Mouse (Mus musculus): ENCODE measurements around the gene Ubald1. TPM values are rescaled to one million over a fixed set of nuclear protein-coding genes. Genes with fewer than 3 reads are reported as not detected.

Gene Ubald1
- total RNA-seq, 2 experiments from 2014 or later: 35.4 to 37.6 TPM

DNA sequence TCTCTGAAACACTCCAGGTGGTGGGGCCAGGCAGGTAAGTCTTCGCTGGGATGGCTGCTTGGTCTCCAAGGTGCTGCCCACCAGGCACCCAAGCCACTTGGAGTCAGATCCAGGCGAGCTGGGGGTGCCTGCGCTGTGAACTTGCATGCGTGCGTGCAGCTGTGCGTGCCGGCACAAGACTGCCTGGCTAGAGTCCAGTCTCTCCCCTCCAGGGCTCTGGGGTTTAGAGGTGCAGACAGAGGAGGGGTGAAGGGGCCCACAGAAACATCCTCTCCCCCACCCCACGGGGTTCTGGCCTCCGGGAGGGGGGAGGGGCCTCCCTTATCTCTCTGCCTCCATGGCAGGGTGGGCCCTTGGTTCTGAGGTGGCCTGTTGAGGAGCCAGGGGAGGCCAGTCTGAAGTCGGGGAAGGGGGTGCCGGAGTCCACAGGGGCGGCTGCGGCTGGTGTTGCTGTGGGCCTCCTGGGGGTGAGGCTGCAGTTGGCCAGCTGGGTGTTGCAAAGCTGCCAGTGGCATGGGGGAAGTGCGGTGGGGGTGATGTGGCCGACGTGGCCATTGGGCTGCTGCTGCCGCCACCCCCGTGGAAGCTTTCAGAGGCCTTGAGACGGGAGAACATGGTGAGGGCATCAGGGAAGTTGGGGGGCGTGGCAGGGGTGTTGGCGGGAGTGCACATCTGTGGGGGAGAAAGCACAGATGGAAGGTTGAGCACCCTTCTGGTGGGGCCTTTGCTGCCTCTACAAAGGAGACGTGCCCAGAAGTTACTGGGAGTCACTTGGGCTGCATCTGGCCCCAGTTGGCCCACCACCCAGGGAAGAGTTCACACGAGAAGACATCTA, 4.7 kb downstream of the Ubald1 start:
- no peak for DNase-seq (ENCODE audit: low spot score)

DNA sequence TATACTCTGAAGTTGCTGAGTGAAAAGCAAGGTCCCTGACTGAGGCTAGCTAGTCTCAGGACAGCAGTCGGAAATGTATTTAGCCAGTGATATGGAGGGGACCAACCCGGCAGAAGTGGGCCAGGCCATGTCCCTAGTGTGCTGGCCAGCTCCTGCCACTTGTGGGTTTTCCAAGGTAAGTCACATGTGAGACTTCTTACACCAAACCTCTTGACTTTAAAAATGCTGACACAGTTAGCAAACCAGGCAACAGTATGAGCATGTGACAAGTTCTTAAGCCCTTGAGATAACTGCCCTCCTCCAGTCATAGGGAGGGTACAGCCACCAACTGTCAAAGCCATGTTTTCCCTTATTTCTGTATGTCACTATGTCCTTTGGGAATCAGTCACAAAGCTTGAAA, 8.2 kb downstream of the Ubald1 start:
- DNase-seq (ENCODE audit: low spot score): no peak

DNA sequence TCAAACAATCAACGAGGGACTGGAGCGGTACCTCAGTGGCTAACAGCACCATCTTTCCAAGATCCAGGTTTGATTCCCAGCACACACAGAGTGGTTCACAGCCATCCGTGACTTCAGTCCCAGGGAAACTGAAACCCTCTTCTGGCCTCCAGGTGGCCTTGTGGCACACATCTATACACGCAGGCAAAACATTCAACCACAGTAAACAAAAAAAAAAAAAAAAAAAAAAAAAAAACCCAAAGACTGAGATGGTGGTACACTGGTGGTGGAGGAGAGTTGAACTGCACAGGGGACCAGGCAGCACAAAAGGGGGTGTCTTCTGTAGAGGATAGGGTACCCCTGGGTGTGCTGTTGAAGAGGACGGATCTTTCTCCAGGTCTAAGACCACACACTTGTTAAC, 9.6 kb downstream of the Ubald1 start:
- DNase-seq (ENCODE audit: low spot score): no peak

DNA sequence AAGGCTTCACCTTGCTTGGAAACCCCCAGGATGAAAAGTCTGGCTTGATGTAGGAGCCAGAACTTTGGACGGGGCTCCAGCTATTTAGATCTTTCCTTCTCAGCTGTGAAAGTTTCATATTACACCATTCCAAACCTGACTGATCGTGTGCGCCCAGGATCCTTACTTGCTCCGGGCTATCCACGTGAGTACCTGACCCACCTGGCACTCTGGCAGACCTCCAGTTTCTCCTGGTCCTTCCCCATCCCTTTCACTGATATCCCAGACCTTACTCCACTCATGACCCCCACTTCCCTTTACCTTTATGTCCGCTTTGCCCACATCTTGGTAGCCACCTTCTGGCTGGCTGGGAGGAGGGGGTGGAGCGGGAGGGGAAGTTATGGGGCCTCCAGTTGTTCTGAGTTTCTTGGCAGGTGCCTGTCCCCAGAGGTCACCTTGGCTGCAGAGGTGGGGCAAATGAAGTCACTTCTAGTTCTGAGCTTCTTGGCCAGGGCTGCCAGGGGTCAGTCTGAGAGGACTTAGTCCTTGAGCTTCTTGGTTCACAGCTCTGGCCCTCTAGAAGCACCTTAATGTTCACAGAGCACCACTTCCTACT, 13.9 kb downstream of the Ubald1 start:
- no peak for DNase-seq (ENCODE audit: low spot score)

DNA sequence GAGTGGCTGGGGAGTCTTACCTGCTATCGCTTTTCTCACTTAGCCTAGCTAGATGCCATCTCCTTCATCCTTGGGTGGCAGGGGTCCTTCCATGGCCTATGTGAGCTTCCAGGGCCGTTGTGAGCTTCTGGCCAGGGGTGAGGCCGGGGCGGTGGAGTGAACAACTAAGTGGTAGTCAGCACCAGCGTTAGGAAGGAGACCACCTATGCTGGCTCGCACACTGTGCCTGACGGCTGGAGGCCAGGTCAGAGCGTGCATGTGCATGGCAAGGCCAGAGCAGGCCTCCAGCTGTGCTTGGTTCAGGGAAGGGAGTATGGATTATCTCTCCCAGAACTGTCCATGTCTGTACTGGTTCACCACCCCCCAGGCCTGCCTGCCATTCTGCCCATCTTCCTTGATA, 16.4 kb downstream of the Ubald1 start:
- no peak for DNase-seq (ENCODE audit: low spot score)

DNA sequence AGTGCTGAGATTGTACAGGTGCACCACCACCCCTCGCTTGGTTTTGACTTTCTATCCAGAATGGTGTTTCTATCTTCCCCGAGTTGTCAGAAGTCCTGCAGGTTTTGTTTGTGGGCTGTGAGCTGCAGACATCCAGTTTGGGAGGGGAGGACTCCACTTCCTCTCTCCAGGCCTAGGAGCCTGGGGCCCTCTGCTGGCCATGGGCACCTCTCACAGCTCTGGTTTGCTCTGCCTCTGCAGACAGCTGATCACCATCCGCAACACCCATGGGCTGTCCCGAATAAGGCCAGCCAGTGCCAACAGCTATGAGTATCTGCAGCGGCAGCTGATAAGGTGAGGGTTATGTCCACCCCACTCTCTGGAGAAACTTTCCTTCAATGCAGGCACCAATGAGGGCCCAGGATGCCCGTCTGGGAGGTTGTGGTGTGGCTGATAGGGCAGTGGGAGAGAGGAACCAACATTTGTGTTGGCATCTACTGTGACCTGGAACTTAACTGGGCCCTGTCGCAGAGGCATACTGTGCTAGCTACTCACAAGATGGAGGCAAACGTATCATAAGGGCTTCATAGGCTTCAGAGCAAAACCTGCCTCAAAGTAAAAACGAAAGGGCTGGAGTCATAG, 17.1 kb downstream of the Ubald1 start:
- peak; percentile 69 for DNase-seq (ENCODE audit: low spot score)

DNA sequence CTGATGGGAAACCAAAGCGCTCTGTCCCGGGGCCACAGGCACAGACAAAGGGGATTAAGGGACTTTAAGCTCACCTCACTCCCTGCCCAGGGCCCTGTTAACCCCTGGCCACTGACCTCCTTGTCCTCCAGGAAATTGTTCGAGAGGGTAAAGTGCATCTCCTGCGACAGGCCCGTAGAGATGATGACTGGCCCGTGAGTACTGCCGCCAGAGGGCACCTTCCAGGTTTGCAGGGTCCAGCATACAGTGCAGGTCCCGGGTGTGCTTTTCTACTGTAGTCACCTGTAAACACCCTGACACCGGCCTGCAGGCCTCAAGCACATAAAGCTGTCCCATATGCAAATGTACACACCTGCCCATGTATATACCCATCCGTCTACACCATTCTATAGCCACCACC, 18.7 kb downstream of the Ubald1 start:
- DNase-seq (ENCODE audit: low spot score): no peak

DNA sequence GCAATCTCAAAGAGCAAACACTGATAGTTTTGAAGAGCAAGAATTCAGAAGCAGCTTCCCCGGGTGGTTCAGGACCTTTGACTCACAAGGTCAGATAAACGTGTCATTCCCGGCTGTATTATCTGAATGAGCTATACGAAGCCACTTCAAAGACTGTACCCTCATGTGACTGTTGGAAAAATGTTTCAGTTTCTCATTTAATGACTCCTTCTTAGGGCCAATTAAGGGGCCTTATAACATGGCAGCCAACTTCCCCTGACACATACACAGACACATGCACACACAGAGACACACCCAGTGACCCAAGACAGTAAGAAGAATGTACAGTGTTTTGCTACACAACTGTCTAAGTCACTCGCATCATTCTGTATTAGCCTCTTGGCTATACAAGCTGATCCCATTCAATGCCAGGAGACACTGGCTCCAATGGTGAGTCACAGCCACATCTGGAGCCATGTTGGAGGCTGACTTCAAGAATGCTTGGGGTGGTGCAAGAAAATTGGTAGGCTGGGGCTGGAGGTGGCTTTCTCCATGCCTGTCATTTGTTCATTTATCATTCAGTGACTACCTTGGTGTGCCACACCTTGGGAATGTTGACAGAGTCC, 25.0 kb downstream of the Ubald1 start:
- DNase-seq (ENCODE audit: low spot score): no peak

DNA sequence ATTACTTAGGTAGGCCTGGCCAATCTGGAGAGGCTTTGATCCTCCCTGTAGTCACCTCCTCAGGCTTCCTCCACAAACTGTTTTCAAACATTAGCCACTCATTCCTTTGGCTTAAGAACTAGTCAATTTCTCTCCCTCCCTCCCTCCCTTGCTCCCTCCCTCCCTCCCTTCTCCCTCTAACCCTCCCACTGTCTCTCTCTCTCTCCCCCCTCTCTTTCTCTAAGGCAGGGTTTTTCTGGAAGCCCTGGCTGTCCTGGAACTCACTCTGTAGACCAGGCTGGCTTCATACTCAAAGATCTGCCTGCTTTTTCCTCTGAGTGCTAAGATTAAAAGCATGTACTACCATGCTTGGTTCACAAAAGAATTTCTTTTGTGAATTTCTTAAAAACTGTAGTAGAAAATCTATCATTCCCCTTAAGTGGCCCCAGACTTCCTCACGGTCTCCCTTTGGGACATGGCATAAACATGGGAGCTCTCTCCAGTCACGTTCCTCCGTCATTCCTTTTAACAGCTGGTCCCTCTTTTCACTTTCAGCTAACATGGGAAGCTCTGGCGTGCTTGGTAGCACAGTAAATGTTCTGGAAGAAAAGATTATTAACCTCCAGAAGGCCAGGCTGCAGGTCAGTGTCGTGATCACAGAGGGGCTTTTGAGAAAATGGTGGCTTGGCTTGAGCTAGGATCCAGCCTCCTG, 29.0 kb downstream of the Ubald1 start:
- DNase-seq (ENCODE audit: low spot score): no peak

DNA sequence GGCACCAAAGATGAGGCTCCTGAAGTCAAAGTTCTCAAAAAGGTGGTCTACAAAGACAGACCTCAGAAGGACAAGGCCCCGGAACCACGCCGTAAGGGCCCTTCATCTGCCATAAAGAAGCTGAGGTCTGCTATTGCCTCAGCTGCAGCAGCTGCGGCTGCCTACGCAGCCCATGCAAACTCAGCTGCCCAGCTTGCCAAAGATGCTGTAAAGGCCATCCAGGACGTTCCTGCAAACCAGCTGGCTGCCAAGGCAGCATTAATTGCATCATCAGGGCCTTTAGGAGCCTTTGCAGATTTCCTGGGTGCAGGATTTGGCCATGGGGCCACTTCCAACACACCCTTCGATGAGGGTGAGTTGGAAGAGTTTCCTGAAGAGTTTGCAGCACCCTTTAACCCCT, 29.8 kb downstream of the Ubald1 start:
- peak; percentile 50 for DNase-seq (ENCODE audit: low spot score)

DNA sequence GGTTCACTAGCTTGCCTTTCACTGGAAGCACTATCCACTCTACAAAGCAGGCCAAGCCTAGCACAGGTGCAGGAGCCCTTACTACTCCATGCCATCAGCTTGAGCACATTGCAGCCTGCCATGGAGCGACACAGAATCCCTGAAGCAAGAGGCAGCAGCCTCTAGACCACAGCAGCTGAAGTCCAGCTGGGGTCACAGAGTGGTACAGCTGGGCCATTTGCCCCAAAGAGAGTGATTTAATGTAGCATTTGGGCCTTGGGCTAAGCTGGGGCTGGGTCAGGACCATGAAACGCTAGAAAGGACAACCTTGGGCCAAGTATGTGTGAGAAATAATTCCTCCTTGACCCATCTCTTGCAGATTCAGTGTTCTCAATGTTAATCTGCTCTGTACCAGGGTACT, 32.0 kb downstream of the Ubald1 start:
- DNase-seq (ENCODE audit: low spot score): no peak

DNA sequence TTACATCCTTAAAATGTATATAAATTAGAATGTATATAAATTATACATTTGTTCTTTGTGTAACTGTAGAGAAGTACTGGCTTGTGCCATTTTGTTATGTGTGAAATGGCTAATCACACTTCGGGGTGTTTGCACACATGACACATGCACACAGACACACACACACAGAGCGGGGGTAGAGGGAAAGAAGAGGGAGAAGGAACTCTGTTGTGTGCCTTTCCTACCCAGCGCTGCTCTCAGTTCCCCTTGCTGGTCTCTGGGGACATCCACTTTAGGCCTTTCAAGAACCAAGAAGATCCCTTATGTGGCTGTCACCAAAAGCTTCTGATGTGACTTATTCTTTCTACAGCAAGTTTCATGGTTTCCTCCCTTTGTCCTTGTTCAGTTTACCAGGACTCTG, 33.1 kb downstream of the Ubald1 start:
- no peak for DNase-seq (ENCODE audit: low spot score)

DNA sequence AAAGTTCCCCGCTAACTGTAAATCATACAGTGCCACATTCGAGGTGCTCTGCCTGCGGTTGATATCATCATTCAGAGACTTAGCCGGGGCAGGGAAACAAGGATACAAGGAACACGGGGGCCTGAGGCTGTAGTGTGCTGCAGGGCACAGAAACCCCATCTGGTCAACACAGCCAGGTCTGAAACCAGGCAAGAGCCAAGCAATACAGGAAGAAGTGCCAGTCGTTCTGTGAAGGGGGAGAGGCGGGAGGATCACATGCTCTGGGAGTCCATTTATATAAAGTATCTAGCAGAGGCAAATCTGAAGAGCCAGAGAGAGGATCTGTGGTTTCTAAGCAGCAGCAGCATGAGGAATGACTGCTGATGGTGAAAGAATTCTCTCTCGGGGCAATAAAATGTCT, 39.9 kb downstream of the Ubald1 start:
- peak; percentile 47 for DNase-seq (ENCODE audit: low spot score)

DNA sequence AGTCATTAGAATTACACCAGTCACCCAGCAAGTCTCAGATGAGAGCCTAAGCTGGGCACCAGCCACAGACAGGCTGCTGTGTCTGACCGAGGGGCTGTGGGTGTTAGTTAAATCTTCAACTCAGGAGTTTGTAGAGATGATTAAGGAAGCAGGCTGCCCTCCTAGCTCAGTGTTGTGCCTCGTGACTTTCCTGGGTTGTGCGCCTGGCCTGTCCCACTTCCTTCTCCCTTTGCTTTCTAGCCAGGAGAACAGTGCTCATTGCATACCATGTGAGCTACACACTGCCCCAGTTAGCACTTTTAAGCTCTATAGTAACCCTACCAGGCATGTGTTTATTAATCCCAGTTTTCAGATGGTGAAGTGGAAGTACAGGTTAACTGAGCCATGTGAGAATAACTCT, 40.6 kb downstream of the Ubald1 start:
- DNase-seq (ENCODE audit: low spot score): no peak

DNA sequence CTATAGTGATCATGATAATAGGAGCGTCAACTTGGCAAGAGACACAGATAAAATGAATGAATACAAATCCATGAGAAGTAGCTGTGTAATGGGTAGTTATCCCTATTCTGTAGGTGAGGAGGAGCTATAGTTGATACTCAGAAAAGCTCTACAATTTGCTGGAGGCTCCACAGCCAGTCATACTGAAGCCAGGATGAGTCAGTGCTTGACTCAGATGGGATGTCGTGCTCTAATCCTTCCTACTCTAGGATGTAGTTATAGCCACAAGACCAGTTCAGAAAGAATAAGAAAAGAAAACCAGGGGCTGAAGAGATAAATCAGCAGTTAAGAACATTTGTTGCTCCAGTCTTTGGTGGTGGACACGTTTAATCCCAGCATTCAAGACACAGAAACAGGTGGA, 42.5 kb downstream of the Ubald1 start:
- no peak for DNase-seq (ENCODE audit: low spot score)

DNA sequence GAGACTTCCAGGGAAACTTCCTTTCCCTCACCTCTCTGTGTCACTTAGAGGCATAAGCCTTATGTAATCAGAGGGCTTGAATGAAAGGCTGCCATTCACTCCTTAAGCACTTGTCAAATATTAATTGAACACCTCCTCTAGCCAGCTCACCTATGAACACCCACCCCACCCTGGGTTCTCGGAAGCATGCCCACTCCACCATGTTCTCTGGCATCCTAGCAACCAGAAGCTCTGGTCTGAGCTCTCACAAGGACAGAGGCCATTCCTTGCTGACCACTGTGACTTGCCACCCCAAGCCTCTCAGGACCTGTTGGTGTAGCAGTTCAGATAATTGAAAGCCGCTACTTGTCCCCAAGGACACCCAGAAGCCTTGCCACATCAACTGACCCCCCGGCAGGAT, 44.9 kb downstream of the Ubald1 start, which contains the start of gene 4930562C15Rik:
Gene 4930562C15Rik, plus strand, starts transcription at position 226 of the 400 bp plus-strand sequence.
- DNase-seq (ENCODE audit: low spot score): no peak

DNA sequence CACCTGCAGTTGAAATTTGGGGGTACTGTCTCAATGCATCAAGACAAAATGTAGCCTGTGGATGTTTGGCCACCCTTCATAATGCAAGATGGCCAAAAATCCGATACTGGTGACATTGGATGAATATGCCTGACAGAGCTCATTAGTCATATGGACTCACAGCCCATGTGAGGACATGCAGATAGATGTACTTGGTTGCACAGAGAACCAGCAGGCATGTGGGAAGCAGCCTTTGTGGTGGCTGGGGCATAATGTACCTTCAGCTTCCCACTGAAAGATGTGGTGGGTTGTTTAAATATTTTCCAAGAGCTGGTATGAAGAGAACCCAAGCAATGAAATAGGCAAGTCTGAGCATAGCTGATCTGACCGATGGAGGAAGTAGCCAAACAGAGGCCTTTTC, 46.3 kb downstream of the Ubald1 start:
- no peak for DNase-seq (ENCODE audit: low spot score)

DNA sequence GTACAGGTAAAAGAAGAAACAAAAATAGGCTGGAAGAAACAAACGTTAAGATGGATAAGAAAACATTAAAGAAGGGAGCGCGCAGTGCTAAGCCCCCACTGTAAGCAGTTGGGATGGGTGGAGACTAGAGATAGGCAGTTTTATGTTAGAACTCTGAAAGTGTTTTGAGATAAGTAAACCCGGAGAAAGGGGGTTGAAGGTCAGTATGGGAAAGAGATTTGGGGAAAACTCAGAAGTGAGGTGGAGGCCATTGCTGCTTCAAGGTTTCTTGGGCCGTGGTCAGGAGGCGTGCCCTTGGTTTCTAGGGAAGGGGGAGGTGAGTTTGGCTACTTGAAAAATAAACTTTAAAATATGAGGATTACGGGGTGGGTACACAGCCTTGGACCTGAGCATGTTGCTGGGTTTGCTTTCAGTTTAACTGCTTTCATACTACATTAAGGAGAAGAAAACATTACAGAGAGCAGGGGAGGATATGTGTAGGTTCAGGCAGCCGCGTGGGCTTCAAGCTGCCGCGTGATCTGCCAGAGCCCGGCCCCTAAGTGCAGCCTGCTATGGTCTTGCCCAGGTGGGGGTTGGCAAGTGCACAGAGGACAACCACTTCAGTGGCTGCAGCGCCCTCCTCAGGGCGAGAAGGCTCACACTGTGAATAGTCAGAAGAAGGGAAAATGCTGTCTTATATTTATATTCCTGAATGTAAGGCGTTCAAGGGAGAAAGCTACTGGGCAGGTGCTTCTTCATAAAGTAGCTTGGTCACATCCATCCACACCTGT, 48.3 kb downstream of the Ubald1 start:
- DNase-seq (ENCODE audit: low spot score): no peak

DNA sequence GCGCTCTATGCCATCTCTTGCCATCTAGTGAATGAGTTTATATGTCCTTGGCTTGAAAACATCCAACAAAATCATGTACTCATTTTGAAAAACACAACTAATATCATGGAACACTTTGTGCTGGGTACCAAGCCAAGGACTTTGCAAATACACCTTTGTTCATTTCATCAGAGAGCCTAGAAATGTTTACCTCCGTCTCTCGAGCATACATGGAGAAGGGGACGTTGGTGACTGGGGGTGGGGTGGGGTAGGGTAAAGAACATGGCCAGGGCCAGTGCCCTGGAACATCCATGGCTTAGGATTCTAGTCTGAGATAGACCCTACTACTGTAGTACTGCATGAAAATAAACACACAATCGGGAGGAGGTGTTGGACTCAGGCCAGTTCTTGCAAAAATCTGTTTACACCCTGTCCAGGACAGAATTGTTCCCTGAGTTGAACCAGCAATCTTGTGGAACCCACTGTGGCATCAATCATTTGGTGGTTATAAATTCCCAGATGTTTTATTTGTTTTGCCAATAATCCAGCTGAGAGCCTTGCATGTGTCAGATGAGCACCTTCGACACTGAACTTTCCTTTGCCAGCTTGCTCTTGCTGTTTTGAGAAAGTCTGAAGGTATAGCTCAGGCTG, 50.7 kb downstream of the Ubald1 start:
- DNase-seq (ENCODE audit: low spot score): no peak

DNA sequence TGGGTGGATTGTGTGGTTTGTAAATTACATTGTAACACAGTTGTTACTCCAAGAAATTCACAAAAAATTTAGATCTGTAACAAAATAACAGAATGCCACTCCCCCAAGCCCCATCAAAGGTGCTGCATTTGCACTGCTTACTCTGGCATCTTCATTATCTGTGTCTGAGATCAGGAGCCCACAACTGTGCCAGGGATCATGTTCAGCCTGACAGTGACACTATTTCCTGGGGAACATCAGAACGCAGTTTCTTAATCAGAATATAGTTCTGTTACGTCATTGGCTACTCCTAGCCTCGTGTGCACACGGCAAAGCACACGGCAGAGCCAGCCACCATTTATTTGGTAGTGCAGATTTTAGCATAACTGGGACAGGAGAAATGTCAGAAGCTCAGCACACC, 52.5 kb downstream of the Ubald1 start:
- no peak for DNase-seq (ENCODE audit: low spot score)
